Mouse (Mus musculus) lung, embryonic 16.5 days (tissue): ENCODE results near the gene Ggta1. TPM values are rescaled to one million over a fixed set of nuclear protein-coding genes. Genes with fewer than 3 reads are reported as not detected.

ENCODE experiments used
- ATAC-seq: fragments of 200-750 bp; cut with Nextera tagmentation; 2 replicates; pipeline ENCODE4 v1.8.0; 2017; ENCODE audit warnings: low read depth, mild to moderate bottlenecking, moderate library complexity
- H3K27ac ChIP-seq: fragments of 300-500 bp; sonication (generic); 2 replicates; pipeline ENCODE4 v1.5.1; 2014; ENCODE audit warnings: mild to moderate bottlenecking, control low read depth, low read length
- H3K27me3 ChIP-seq: fragments of 300-500 bp; sonication (generic); 2 replicates; pipeline ENCODE4 v1.6.1; 2014; ENCODE audit warnings: low read depth, low read length, mixed read lengths; ENCODE audit not compliant: control insufficient read depth, insufficient read depth
- H3K36me3 ChIP-seq: fragments of 300-500 bp; sonication (generic); 2 replicates; pipeline ENCODE4 v1.6.1; 2014; ENCODE audit warnings: low read length; ENCODE audit not compliant: control insufficient read depth, insufficient read depth
- H3K4me1 ChIP-seq: fragments of 300-500 bp; sonication (generic); replicated peaks from 2 replicates; pipeline ENCODE4 v1.6.1; 2014; ENCODE audit warnings: low read length, mixed read lengths; ENCODE audit not compliant: control insufficient read depth, insufficient read depth
- H3K4me2 ChIP-seq: fragments of 300-500 bp; sonication (generic); 2 replicates; pipeline ENCODE4 v1.6.1; 2014; ENCODE audit warnings: low read depth, low read length, control low read depth
- H3K4me3 ChIP-seq: fragments of 300-500 bp; sonication (generic); 2 replicates; pipeline ENCODE4 v1.5.1; 2014; ENCODE audit warnings: mild to moderate bottlenecking, low read length, control low read depth
- H3K9ac ChIP-seq: fragments of 300-500 bp; sonication (generic); 2 replicates; pipeline ENCODE4 v1.6.1; 2014; ENCODE audit warnings: low read length, control low read depth
- H3K9me3 ChIP-seq: fragments of 300-500 bp; sonication (generic); 2 replicates; pipeline ENCODE4 v1.6.1; 2016; ENCODE audit warnings: low read length; ENCODE audit not compliant: control insufficient read depth
- WGBS: fragments of 180-500 bp; shearing (Covaris S2); extraction: QIAGEN DNeasy Blood & Tissue Kit; methylation state at CpG from one replicate; pipeline ENCODE4 v1.1.7; 2014; 5-methylcytosine and 5-hydroxymethylcytosine counted together
- polyA plus RNA-seq: library from polyadenylated mRNA; unstranded; fragments of >200 nt; fragmentation: Nextera tagmentation; extraction: Ambion mirVana; gene quantifications from 2 replicates; pipeline ENCODE4 v1.2.1, GENCODE M21; 2015

The Ggta1 gene
- polyA plus RNA-seq, 1 experiment from 2014 or later, result 21.9 TPM

DNA sequence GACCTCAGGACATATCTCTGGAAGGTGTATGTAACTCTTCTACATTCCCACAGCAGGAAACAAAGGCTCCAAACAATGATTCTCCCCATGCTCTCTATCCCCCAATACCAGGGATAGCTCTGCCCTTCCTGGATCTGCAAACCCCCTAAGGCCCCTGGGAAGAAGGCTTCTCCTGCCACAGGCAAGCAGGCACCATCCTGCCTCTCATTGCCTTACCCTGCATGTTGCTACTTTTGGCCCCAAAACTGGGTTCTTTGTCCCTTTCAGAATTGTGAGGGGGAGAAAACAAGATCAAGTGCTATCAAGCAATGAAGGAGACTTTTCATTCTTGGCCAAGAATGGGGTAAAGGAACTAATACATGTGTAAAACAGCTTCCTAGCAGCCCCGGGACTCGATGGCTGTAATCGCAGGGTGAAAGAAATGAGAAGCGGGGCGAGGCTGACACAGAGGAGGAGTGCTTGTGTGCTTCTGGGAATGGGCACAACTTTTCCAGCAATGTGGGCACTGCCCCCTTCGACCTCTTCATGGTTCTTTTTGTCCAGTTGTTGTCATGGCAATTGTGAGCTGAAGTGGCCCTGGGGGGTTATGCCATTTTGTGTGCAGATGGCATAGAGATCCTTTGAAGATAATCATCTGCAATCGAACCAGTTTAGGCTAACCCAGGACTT lies 18.4 kb upstream of the Ggta1 start:
- H3K9me3 ChIP-seq, result no peaks in the 10 kb centered on the region
- no peak overlapping the region for H3K4me2 ChIP-seq
- H3K27me3 ChIP-seq, result no peaks in the 10 kb centered on the region
- no peaks in the 10 kb centered on the region for H3K36me3 ChIP-seq
- WGBS, result 72% methylated on average over 7 of the region's 7 CpGs
- H3K4me1 ChIP-seq, result no peaks in the 10 kb centered on the region
- H3K4me3 ChIP-seq, result no peak overlapping the region
- ATAC-seq, result no peak
- no peak overlapping the region for H3K9ac ChIP-seq
- no peak overlapping the region for H3K27ac ChIP-seq

DNA sequence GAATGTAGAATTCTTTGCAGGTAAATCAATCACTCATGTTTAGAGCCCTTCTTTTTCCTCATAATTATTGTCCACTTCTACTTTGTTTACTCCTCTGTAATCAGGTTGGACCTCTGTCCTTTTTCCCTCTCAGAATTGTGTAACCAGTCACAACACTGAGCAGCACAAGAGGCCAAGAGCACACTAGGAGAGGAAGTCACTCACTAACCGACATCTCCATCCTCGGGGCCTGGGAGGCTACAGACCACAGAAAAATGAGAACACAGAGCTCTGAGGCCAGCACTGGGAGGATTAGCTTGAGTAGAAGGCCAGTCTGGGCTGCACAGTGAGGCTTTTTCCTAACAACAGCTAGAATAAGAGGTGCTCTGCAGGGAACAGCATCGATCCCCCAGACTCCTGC lies 17.0 kb upstream of the Ggta1 start:
- Histone ChIP-seq H3K27ac (no peak overlapping the region), H3K9me3 (no peaks in the 10 kb centered on the region), H3K36me3 (no peaks in the 10 kb centered on the region), H3K4me2 (no peak overlapping the region), H3K4me1 (no peaks in the 10 kb centered on the region), H3K9ac (no peak overlapping the region), H3K4me3 (no peak overlapping the region), H3K27me3 (no peaks in the 10 kb centered on the region)
- no peak for ATAC-seq
- WGBS, result 39% methylated on average over 3 of the region's 3 CpGs

DNA sequence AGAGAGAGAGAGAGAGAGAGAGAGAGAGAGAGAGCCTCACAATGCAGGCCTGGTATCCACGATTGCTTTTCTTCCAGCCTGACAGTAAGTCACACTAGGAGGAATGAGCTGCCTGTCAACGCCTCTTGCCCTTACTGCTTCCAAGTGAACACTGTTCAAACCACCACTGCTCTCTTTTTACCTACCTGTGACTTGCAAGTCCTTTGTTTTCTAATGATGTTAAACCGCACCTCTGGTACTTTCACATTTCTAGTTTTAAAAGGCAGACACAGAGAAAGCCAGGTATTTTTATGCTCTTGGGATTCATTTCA lies 15.7 kb upstream of the Ggta1 start:
- WGBS, result 46% methylated on average over 3 of the region's 3 CpGs
- no peaks in the 10 kb centered on the region for H3K4me1 ChIP-seq
- ATAC-seq, result no peak
- H3K9me3 ChIP-seq, result no peaks in the 10 kb centered on the region
- no peak overlapping the region for H3K4me3 ChIP-seq
- no peaks in the 10 kb centered on the region for H3K36me3 ChIP-seq
- no peak overlapping the region for H3K4me2 ChIP-seq
- no peak overlapping the region for H3K27ac ChIP-seq
- no peaks in the 10 kb centered on the region for H3K27me3 ChIP-seq
- H3K9ac ChIP-seq, result no peak overlapping the region

DNA sequence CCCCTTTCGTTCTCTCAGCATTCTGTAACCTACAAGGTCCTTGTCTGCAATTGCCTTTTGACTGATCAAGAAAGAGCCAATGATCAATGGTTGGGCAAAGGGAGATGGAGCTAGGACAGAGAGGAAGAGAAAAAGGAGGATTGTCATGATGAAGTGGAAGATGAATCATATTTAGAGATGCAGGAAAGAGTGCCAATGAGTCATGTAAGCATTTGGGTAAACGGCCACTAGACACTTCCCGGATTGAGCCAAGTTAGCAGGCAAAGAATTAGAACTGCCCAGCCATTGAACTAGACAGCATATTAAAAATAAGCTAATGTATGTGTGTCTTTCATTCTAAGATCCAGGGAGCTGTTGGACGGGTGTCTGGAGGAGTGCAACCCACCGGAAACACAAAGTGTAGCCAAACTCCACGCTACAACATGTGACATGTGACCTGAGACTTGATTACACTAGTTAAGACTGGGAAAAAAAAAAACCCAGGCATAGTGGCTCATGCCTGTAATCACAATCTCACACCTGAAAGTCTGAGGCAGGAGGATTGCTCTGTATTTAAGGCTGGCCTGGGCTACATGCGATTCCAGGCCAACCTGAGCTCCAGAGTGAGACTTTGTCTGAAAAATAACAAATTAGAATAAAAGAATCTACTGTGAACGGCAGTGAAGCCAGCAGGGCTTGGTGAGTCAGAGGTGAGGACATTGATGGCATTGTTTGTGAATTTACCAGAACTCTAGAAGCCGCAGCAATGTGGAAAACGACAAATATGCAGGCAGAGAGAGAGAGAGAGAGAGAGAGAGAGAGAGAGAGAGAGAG lies 15.2 kb upstream of the Ggta1 start:
- 70% methylated on average over 10 of the region's 10 CpGs for WGBS
- Histone ChIP-seq H3K9me3 (no peaks in the 10 kb centered on the region), H3K4me2 (no peak overlapping the region), H3K36me3 (no peaks in the 10 kb centered on the region), H3K9ac (no peak overlapping the region), H3K27me3 (no peaks in the 10 kb centered on the region), H3K27ac (no peak overlapping the region), H3K4me1 (no peaks in the 10 kb centered on the region), H3K4me3 (no peak overlapping the region)
- no peak for ATAC-seq

DNA sequence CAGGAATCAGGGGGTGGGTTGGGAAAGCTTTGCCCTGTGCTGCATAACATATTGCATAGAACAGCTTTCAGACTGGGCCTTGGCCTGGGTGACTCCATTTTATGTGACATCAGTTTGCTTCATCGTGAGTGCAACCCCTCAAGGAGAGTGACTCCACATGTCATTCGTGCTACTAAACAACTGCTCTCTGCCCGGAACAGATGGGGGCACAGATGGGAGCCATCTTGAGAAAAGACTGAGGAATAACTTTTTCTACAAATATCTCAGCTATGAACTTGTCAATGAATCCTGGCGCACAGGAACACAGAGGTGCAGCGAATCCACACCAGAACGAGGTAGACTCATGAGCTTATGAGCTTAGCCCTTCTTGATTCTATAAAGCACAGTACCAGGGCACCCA lies 14.3 kb upstream of the Ggta1 start:
- WGBS, result 85% methylated on average over 6 of the region's 6 CpGs
- H3K36me3 ChIP-seq, result no peaks in the 10 kb centered on the region
- H3K27me3 ChIP-seq, result no peaks in the 10 kb centered on the region
- H3K4me1 ChIP-seq, result no peaks in the 10 kb centered on the region
- H3K27ac ChIP-seq, result no peak overlapping the region
- H3K9ac ChIP-seq, result no peak overlapping the region
- H3K4me3 ChIP-seq, result no peak overlapping the region
- no peaks in the 10 kb centered on the region for H3K9me3 ChIP-seq
- H3K4me2 ChIP-seq, result no peak overlapping the region
- no peak for ATAC-seq

DNA sequence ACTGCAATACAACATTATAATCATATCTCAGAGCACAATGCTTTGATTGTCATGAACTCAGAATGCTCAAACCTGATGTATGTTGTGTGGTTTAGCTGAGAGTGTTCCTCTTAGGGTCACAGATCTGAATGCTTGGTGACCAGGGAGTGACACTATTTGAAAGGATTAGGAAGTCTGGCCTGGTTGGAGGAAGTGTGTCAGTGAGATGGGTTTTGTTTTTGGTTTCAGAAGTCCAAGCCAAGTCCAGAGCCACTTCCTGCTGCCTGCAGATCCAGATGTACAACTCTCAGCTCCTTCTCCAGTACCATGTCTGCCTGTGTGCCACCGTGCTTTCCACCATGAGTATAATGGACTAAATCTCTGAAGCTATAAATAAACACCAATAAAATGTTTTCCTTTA lies 11.9 kb upstream of the Ggta1 start:
- ATAC-seq, result no peak

DNA sequence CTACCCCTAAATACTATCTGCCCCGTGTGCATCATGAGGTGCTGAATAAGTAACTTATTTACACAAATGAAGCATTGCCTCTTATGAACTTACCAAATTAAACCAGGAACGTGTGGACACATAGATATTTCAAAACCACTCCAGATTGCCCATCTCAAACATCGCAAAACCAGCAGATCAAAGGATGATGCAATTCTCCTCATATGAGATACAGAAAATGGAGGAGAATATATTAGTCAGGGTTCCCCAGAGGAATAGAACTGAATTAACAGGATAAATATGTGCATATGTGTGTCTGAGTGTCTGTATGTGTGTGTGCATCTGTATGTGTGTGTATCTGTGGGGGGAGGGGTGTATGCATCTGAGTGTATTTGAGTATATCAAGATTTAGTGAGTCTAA lies 6.2 kb upstream of the Ggta1 start:
- no peaks in the 10 kb centered on the region for H3K27me3 ChIP-seq
- H3K4me1 ChIP-seq, result no peaks in the 10 kb centered on the region
- no peak overlapping the region for H3K4me2 ChIP-seq
- 59% methylated on average over 3 of the region's 3 CpGs for WGBS
- H3K27ac ChIP-seq, result no peak overlapping the region
- ATAC-seq, result no peak
- no peak overlapping the region for H3K9ac ChIP-seq
- H3K4me3 ChIP-seq, result no peak overlapping the region
- H3K9me3 ChIP-seq, result no peaks in the 10 kb centered on the region
- H3K36me3 ChIP-seq, result no peaks in the 10 kb centered on the region

More for the DNA sequence above, 11.9 kb upstream of the Ggta1 start:
- no peaks in the 10 kb centered on the region for H3K4me1 ChIP-seq
- H3K9ac ChIP-seq, result no peak overlapping the region
- WGBS, result 80% methylated on average over 1 of the region's 1 CpGs
- H3K4me3 ChIP-seq, result no peak overlapping the region
- H3K9me3 ChIP-seq, result no peaks in the 10 kb centered on the region
- no peaks in the 10 kb centered on the region for H3K36me3 ChIP-seq
- no peak overlapping the region for H3K27ac ChIP-seq
- H3K27me3 ChIP-seq, result no peaks in the 10 kb centered on the region
- no peak overlapping the region for H3K4me2 ChIP-seq

DNA sequence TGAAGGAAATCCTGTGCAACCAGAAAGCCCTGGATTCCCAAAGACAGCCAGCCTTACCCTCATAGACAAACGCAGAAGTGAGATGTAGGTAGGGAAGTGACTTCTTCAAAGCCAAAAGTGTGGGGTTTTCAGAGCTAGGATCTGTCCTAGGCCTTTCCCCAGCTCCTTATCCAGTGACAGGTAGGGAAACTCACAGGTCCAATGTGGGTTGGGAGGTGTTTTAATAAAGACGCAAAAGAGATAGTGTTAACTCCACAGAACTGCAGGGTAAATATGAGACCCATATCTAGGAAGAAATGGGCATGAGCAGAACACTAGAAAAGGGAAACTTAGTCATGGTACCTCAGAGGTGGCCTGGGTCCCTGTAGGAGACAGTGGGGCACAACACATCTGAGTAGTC lies 5.2 kb upstream of the Ggta1 start:
- Histone ChIP-seq H3K36me3 (no peaks in the 10 kb centered on the region), H3K4me3 (no peak overlapping the region)

DNA sequence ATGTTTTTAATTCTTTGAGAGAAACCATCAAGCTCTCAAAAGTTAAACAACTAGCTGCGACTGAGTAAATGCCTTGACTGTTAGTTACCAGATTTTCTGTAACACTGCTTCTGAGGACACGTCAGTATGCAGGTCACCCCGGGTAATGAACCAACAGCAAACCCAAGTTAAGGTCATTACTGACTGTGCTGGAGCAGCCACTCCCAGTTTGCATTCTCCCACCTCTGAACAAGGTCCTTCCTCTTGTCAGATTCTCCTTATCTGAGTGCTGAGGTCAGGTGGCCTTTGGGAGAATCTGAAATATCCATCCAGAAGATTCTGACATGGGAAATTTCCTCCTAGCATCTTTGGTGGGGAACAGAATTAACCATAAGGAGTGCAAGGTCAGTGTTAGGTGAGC lies 4.8 kb upstream of the Ggta1 start:
- Histone ChIP-seq H3K9ac (no peak overlapping the region), H3K9me3 (no peaks in the 10 kb centered on the region), H3K27me3 (no peaks in the 10 kb centered on the region), H3K4me1 (peaks cover 6% of the 10 kb centered on the region), H3K4me3 (no peak overlapping the region), H3K27ac (no peak overlapping the region), H3K4me2 (no peak overlapping the region), H3K36me3 (no peaks in the 10 kb centered on the region)
- no peak for ATAC-seq
- WGBS, result 62% methylated on average over 3 of the region's 3 CpGs

More for the DNA sequence above, 5.2 kb upstream of the Ggta1 start:
- ATAC-seq, result no peak
- H3K27me3 ChIP-seq, result no peaks in the 10 kb centered on the region
- peaks cover 1% of the 10 kb centered on the region for H3K4me1 ChIP-seq
- no peak overlapping the region for H3K27ac ChIP-seq
- 67% methylated on average over 2 of the region's 2 CpGs for WGBS
- no peaks in the 10 kb centered on the region for H3K9me3 ChIP-seq
- no peak overlapping the region for H3K4me2 ChIP-seq
- H3K9ac ChIP-seq, result no peak overlapping the region
